Mouse (Mus musculus): Measurements from ENCODE around the gene Calu. TPM values are rescaled to one million over a fixed set of nuclear protein-coding genes. Genes with fewer than 3 reads are reported as not detected.

Calu gene
- 37.9 and 99.2 TPM in 2 replicates for polyA plus RNA-seq (2012; rRNA removed; ENCODE audit: low replicate concordance)

GRCm38 (mm10) chr6:29347665-29348370 is at the start of gene Calu:
Gene Calu (plus strand): TSS chr6:29348069.

GRCm38 (mm10) chr6:29318879-29319278 is 29.0 kb upstream of the Calu start, which contains the start of gene Fam71f1:
Gene Fam71f1 (plus strand): TSS chr6:29319140.

GRCm38 (mm10) chr6:29388052-29388518 is 40.2 kb downstream of the Calu start, which contains the start of gene Opn1sw:
Gene Opn1sw (minus strand): TSS chr6:29388468.

GRCm38 (mm10) chr6:29395910-29396713 is 48.2 kb downstream of the Calu start, which contains the start of gene Ccdc136:
Gene Ccdc136 (plus strand): TSS chr6:29396309.

Other genes starting within 250 kb of the Calu start
- gene Rbm28, start 183.1 kb upstream of the Calu start, polyA plus RNA-seq (2012; rRNA removed; ENCODE audit: low replicate concordance): 4.1 and 8.3 TPM in 2 replicates
- gene Prrt4, start 168.5 kb upstream of the Calu start, polyA plus RNA-seq (2012; rRNA removed; ENCODE audit: low replicate concordance): 2.6 and 4.5 TPM in 2 replicates
- 90.2 and 106 TPM in 2 replicates for gene Impdh1, start 131.7 kb upstream of the Calu start, polyA plus RNA-seq (2012; rRNA removed; ENCODE audit: low replicate concordance)
- 18.5 and 22.5 TPM in 2 replicates for gene Hilpda, start 75.6 kb upstream of the Calu start, polyA plus RNA-seq (2012; rRNA removed; ENCODE audit: low replicate concordance)
- 0.72 and 1.4 TPM in 2 replicates for gene Fam71f2, start 68.5 kb upstream of the Calu start, polyA plus RNA-seq (2012; rRNA removed; ENCODE audit: low replicate concordance)
- gene Fam71f1, start 28.9 kb upstream of the Calu start, polyA plus RNA-seq (2012; rRNA removed; ENCODE audit: low replicate concordance): not detected in 2 replicates
- gene Opn1sw, start 40.4 kb downstream of the Calu start, polyA plus RNA-seq (2012; rRNA removed; ENCODE audit: low replicate concordance): 0.23 TPM in 1 of 2 replicates, not detected in the other
- gene Ccdc136, start 48.2 kb downstream of the Calu start, polyA plus RNA-seq (2012; rRNA removed; ENCODE audit: low replicate concordance): 1.0 and 7.7 TPM in 2 replicates
- 7.2 and 24.8 TPM in 2 replicates for gene Flnc, start 85.2 kb downstream of the Calu start, polyA plus RNA-seq (2012; rRNA removed; ENCODE audit: low replicate concordance)
- gene Atp6v1f, start 119.6 kb downstream of the Calu start, polyA plus RNA-seq (2012; rRNA removed; ENCODE audit: low replicate concordance): 294 and 350 TPM in 2 replicates
- gene Atp6v1fnb, start 123.4 kb downstream of the Calu start, polyA plus RNA-seq (2012; rRNA removed; ENCODE audit: low replicate concordance): not detected in 2 replicates
- 12.5 and 14.3 TPM in 2 replicates for gene Kcp, start 159.9 kb downstream of the Calu start, polyA plus RNA-seq (2012; rRNA removed; ENCODE audit: low replicate concordance)
- 43.6 and 84.5 TPM in 2 replicates for gene Irf5, start 178.6 kb downstream of the Calu start, polyA plus RNA-seq (2012; rRNA removed; ENCODE audit: low replicate concordance)